Comparison of ENCODE assay signal across 10 mouse cellular contexts in the genomic region with DNA sequence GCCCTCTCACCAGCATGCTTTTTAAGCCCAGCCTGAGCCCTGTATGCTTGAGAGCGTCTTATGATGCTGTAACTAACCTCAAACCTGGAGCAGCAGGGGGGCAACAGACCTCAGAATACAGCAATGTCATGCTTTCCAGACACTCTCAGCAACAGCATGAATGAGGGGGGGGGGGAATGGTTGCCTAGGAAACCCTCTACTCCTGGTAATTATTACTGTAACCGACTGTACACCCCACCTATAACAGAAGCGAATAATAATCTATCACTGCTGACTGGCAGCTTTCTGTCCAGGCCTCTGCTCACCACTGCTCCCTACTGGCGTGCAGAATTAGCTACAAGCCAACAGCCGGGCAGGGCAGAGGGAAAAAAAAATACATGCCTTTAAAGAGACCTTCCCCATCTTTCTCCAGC.
DNase-seq lines count a peak whose midpoint lies in the region; ATAC-seq lines count a peak whose summit lies in the region.
"Had no signal": no experiment of that assay in that cellular context is flagged by ENCODE, and none has a peak within 500 bp of the region (broad histone marks: within the 10 kb centered on the region; RNA-seq: fewer than 3 reads in every experiment).

No protein-coding gene starts in this region.

- WGBS in kidney, embryonic 16.5 days = 32% methylated on average over 5 of the region's 5 CpGs
- 11% methylated on average over 5 of the region's 5 CpGs for WGBS in hindbrain, embryonic 15.5 days

- H3K27me3 ChIP-seq in kidney, embryonic 16.5 days (ENCODE audit: insufficient read depth, low read length) = no peaks in the 10 kb centered on the region
- H3K27me3 ChIP-seq in hindbrain, embryonic 15.5 days = no peaks in the 10 kb centered on the region
- H3K27me3 ChIP-seq: limb, embryonic 12.5 days; stomach, embryonic 15.5 days had no signal

- H3K9ac ChIP-seq in kidney, embryonic 16.5 days (replicated peaks; ENCODE audit: low read length) = no peak overlapping the region
- no peak overlapping the region for H3K9ac ChIP-seq in hindbrain, embryonic 15.5 days
- H3K9ac ChIP-seq: limb, embryonic 12.5 days; stomach, embryonic 15.5 days had no signal

- peaks cover 4% of the 10 kb centered on the region for H3K36me3 ChIP-seq in kidney, embryonic 16.5 days (ENCODE audit: insufficient read depth, low read length)
- no peaks in the 10 kb centered on the region for H3K36me3 ChIP-seq in hindbrain, embryonic 15.5 days
- H3K36me3 ChIP-seq: limb, embryonic 12.5 days had no signal

- H3K4me2 ChIP-seq in kidney, embryonic 16.5 days (replicated peaks; ENCODE audit: low read depth, low read length) = no peak overlapping the region
- no peak overlapping the region for H3K4me2 ChIP-seq in hindbrain, embryonic 15.5 days
- H3K4me2 ChIP-seq: limb, embryonic 12.5 days; stomach, embryonic 15.5 days had no signal

- no peak overlapping the region for H3K4me3 ChIP-seq in kidney, embryonic 16.5 days (ENCODE audit: low read length)
- no peak overlapping the region for H3K4me3 ChIP-seq in hindbrain, embryonic 15.5 days
- H3K4me3 ChIP-seq: limb, embryonic 12.5 days; stomach, embryonic 15.5 days had no signal

- DNase-seq in kidney, adult 18-20 months = peak; percentile 8
- peak; percentile 54 for DNase-seq in MN1 (ENCODE audit: low spot score)
- peak; percentile 51 to 57 for DNase-seq in lung, postnatal 4 days
- DNase-seq in thymus, postnatal 36 days = peak; percentile 26 to 37
- DNase-seq in gastrocnemius, postnatal 25 days = no peak

- H3K9me3 ChIP-seq in kidney, embryonic 16.5 days (ENCODE audit: low read length) = peaks cover 2% of the 10 kb centered on the region; the same call in 1 of the 2 replicates
- no peaks in the 10 kb centered on the region for H3K9me3 ChIP-seq in hindbrain, embryonic 15.5 days
- H3K9me3 ChIP-seq: stomach, embryonic 15.5 days had no signal

- H3K27ac ChIP-seq in kidney, embryonic 16.5 days (ENCODE audit: low read length) = no peak overlapping the region
- peak overlapping the region; percentile 39; the same call in 1 of the 2 replicates for H3K27ac ChIP-seq in hindbrain, embryonic 15.5 days (replicated peaks)
- H3K27ac ChIP-seq: limb, embryonic 12.5 days; stomach, embryonic 15.5 days had no signal

- ATAC-seq in kidney, embryonic 16.5 days (ENCODE audit: low FRiP score, low TSS enrichment) = no peak
- peak; percentile 58; the same call in 1 of the 2 replicates for ATAC-seq in common myeloid progenitor, adult 5-6 weeks (replicated peaks; ENCODE audit: low read depth, poor library complexity, severe bottlenecking)
- peak; percentile 49 for ATAC-seq in hindbrain, embryonic 15.5 days (ENCODE audit: low FRiP score, low read depth)

- H3K4me1 ChIP-seq in kidney, embryonic 16.5 days (ENCODE audit: insufficient read depth, low read length) = peaks cover 14% of the 10 kb centered on the region
- H3K4me1 ChIP-seq in hindbrain, embryonic 15.5 days (replicated peaks) = peaks cover 35% of the 10 kb centered on the region
